Mouse (Mus musculus) embryo, embryonic 10.5 days (tissue): ENCODE data around the gene Mob1a.
"Not testable (repeated sequence)": the region's sequence is repeated elsewhere in the genome, so short reads cannot be mapped to it uniquely, and the experiment has no call there.

ENCODE experiments used
- DNase-seq: peaks from one replicate; pipeline ENCODE4 v3.0.0-alpha.2; 2015; ENCODE audit warnings: low spot score

The Mob1a gene

GRCm38 (mm10) chr6:83342957-83343356, 17.1 kb downstream of the Mob1a start:
- no peak for DNase-seq

GRCm38 (mm10) chr6:83345285-83345684, 19.5 kb downstream of the Mob1a start:
- not testable (repeated sequence) for DNase-seq

- DNase-seq: no peak
Measured at GRCm38 (mm10) chr6:83347916-83348315, 22.1 kb downstream of the Mob1a start.

GRCm38 (mm10) chr6:83348873-83349272, 23.1 kb downstream of the Mob1a start, which contains the start of gene Bola3:
Gene Bola3 (plus strand): TSS chr6:83349147.
- DNase-seq: no peak

GRCm38 (mm10) chr6:83349274-83349958, 23.6 kb downstream of the Mob1a start:
- peak; percentile 86 for DNase-seq

- DNase-seq: no peak
Measured at GRCm38 (mm10) chr6:83350172-83350571, 24.4 kb downstream of the Mob1a start.

GRCm38 (mm10) chr6:83350851-83351405, 25.1 kb downstream of the Mob1a start:
- no peak for DNase-seq

GRCm38 (mm10) chr6:83351490-83352160, 25.8 kb downstream of the Mob1a start:
- DNase-seq: no peak

- DNase-seq: no peak
Measured at GRCm38 (mm10) chr6:83352666-83353410, 27.0 kb downstream of the Mob1a start.

- no peak for DNase-seq
Measured at GRCm38 (mm10) chr6:83354856-83355781, 29.3 kb downstream of the Mob1a start.

- DNase-seq: peak; percentile 88
Measured at GRCm38 (mm10) chr6:83356569-83357138, 30.8 kb downstream of the Mob1a start.

- no peak for DNase-seq
Measured at GRCm38 (mm10) chr6:83357436-83357835, 31.6 kb downstream of the Mob1a start.

GRCm38 (mm10) chr6:83361523-83362248, 35.9 kb downstream of the Mob1a start:
- no peak for DNase-seq

GRCm38 (mm10) chr6:83363075-83363474, 37.3 kb downstream of the Mob1a start:
- DNase-seq: no peak

GRCm38 (mm10) chr6:83370316-83370965, 44.6 kb downstream of the Mob1a start:
- no peak for DNase-seq

- no peak for DNase-seq
Measured at GRCm38 (mm10) chr6:83371350-83371749, 45.5 kb downstream of the Mob1a start.

- DNase-seq: no peak
Measured at GRCm38 (mm10) chr6:83373704-83374300, 48.0 kb downstream of the Mob1a start.

GRCm38 (mm10) chr6:83381510-83382491, 56.0 kb downstream of the Mob1a start:
- DNase-seq: no peak
